ENCODE assay signal across 8 mouse cellular contexts in the genomic region with DNA sequence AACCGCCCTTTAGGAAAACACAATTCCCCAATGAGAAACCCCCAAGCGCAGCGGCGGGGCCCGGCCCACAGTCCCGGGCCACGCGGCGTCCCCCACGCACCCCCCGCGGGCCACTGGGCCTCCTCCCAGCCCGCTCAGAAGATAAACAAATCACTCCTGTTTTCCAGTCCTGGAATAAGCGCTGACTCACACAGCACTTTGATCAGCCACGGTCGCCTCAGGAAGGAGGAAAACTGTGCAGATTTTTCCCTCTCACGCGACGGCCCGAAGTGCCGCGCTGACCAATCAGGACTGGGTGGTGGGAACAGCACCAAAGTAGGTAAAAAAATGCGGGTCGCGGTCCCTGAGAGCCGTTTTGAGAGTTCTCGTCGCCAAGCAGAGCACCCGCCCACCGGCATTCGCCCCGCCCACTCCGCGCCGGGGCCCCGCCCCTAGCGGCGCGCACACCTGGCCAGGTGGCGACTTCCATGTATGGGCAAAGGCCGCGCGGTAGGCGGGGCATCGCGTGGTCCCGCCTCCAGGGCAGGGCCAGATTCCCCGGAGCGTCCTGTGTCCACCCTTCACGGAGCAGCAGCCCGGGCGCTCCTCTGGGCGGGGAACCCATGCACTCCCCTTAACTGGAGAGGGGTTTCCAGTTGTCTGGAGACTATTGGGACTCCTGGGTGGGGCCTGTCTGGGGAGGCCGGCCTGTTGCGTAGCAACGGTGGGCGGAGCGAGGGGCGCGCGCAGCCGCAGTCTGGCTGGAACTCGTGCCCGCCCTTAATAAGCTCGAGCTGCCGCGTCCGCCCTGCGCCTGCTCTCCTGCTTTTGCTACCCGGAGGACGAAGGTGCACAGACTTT. TPM values are rescaled to one million over a fixed set of nuclear protein-coding genes. Genes with fewer than 3 reads are reported as not detected.
A peak's percentile ranks its signal among the peaks of the same experiment; 100 is the strongest.
DNase-seq lines count a peak whose midpoint lies in the region; ATAC-seq lines count a peak whose summit lies in the region.

TSS of gene Dstn (plus strand) at position 561 of the 840 bp plus-strand sequence.

- H3K9me3 ChIP-seq in intestine, embryonic 14.5 days (ENCODE audit: control insufficient read depth, low read length), result no peaks in the 10 kb centered on the region

- H3K36me3 ChIP-seq in intestine, embryonic 14.5 days (ENCODE audit: control insufficient read depth, insufficient read depth, low read length), result no peaks in the 10 kb centered on the region

- intact Hi-C loops in left cerebral cortex, postnatal 14 days (cut with DNase I), result no loop called here

- under 1% methylated on average over 71 of the region's 71 CpGs for WGBS in intestine, embryonic 14.5 days

- H3K4me3 ChIP-seq in intestine, embryonic 14.5 days (ENCODE audit: low read depth, low read length), result peak within 1 kb of the TSS; percentile 83

- peak within 1 kb of the TSS; percentile 92 for H3K9ac ChIP-seq in intestine, embryonic 14.5 days (ENCODE audit: low read length)

- peak; percentile 98 to 100 for DNase-seq in adrenal gland, adult (ENCODE audit: inconsistent age in 2 of 2, low spot score in 1 of 2)
- DNase-seq in embryo, embryonic 10.5 days (ENCODE audit: low spot score), result peak; percentile 96
- DNase-seq in gastrocnemius, postnatal 25 days, result peak; percentile 96
- peak; percentile 99 for DNase-seq in intestine, embryonic 14.5 days (ENCODE audit: low spot score)
- peak; percentile 95 for DNase-seq in left cerebral cortex, postnatal 14 days (ENCODE audit: low spot score in 2 of 2)
- DNase-seq in mesoderm, embryonic 11.5 days (ENCODE audit: low read depth, low spot score), result peak; percentile 96
- peak; percentile 92 to 94 for DNase-seq in right cerebral cortex, postnatal 36 days (ENCODE audit: low spot score in 2 of 2)
- DNase-seq in yolk sac, embryonic 10.5 days (ENCODE audit: low spot score), result peak; percentile 99

- ATAC-seq in intestine, embryonic 14.5 days (replicated peaks; ENCODE audit: low FRiP score, low TSS enrichment, low read depth), result peak; percentile 98

- H3K4me2 ChIP-seq in intestine, embryonic 14.5 days (ENCODE audit: low read length), result peak within 1 kb of the TSS; percentile 59

- H3K27me3 ChIP-seq in intestine, embryonic 14.5 days (replicated peaks; ENCODE audit: control insufficient read depth, insufficient read depth, low read length), result no peaks in the 10 kb centered on the region

- H3K4me1 ChIP-seq in intestine, embryonic 14.5 days (replicated peaks; ENCODE audit: control insufficient read depth, insufficient read depth, low read length), result peaks cover 15% of the 10 kb centered on the region; the same call in 1 of the 2 replicates

- peak within 1 kb of the TSS; percentile 99 for H3K27ac ChIP-seq in intestine, embryonic 14.5 days (ENCODE audit: low read depth)

RNA-seq across cellular contexts. Expression of gene Dstn, which starts in this region (rescaled TPM):
- 10 to 100 TPM; 26.4 to 41.7 TPM for total RNA-seq in gastrocnemius, postnatal 25 days (2021)
- polyA plus RNA-seq in intestine, embryonic 14.5 days (2014; fragmentation: Nextera tagmentation; extraction: Ambion mirVana), result 684 and 706 TPM in 2 replicates
- 100 to 1,000 TPM; 213 to 219 TPM for total RNA-seq in left cerebral cortex, postnatal 14 days (2021)

Comparison
In these comparisons a context has a peak if more than half of its experiments do, and no peak if none do; other contexts are left out.
1. Peak in every context shown above with its lines: DNase-seq, ATAC-seq, H3K4me3 ChIP-seq and H3K27ac ChIP-seq.
2. RNA of gene Dstn (total RNA-seq): 213 to 219 TPM in left cerebral cortex, postnatal 14 days; 26.4 to 41.7 TPM in gastrocnemius, postnatal 25 days; every median in the first group is over 4 times any median in the second.